Mouse (Mus musculus): ENCODE data around the gene Cep295.

DNA sequence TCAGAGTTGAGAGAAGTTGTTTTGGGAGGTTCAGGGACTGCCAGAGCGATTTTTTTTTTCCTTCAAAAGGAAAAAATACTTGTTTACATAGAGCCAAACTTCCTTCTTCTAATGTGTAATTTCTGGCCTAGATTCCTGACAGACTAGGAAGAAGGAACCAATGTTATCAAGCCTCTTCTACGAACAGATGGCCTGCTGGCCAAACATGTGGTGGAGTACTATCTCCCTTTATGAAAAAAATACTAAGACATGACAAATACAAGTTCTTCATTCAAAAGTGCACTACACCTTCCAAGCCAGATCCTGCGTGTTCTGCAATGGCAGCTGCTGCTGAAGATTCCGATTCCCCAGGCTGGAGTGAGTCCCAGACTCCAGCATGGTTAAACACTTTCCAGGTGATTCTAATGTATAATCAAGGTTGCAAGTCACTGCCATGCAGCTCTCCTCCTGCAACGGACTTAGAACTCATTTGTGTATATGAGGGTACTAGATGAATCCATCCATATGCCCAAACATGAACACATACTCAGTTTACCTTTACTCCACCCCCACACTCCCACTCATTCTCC, 29.6 kb upstream of the Cep295 start:
- TF ChIP-seq EP300 (IDR thresholded peaks at IDR 0.05; ENCODE audit: low read depth) (no peak), CTCF (IDR thresholded peaks at IDR 0.05; ENCODE audit: low read depth) (no peak)
